Mouse (Mus musculus) 3134 (cell line): ENCODE data around the gene Zfp651.

Source experiments
- DNase-seq: peaks from one replicate; pipeline ENCODE4 v3.0.0-alpha.2; 2011; ENCODE audit warnings: low spot score; ENCODE audit not compliant: insufficient read length; ENCODE audit errors: extremely low read depth

Zfp651 gene

GRCm38 (mm10) chr9:121761787-121762186 lies 2.7 kb downstream of the Zfp651 start:
- DNase-seq = no peak

- no peak for DNase-seq
Observed at GRCm38 (mm10) chr9:121762248-121762647, 3.1 kb downstream of the Zfp651 start.

GRCm38 (mm10) chr9:121762761-121763160 lies 3.6 kb downstream of the Zfp651 start:
- no peak for DNase-seq

DNA sequence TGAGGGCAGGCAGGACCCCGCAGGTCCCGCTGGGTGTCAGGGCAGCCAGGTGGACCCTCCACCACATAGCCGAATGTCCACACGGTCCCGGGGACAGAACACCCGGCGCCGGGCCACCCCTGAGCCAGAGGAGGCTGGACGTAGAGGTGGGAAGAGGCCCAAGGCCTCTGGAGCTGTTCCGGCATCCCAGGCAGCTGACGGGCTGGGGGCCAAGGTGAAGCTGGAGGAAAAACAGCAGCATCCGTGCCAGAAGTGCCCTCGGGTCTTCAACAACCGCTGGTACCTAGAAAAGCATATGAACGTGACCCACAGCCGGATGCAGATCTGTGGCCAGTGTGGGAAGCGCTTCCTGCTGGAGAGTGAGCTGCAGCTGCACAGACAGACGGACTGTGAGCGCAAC lies 4.6 kb downstream of the Zfp651 start:
- DNase-seq = no peak

- DNase-seq = no peak
Observed at GRCm38 (mm10) chr9:121765166-121765855, 6.2 kb downstream of the Zfp651 start.

GRCm38 (mm10) chr9:121772412-121772811 lies 13.3 kb downstream of the Zfp651 start:
- DNase-seq = no peak

- DNase-seq = no peak
Observed at GRCm38 (mm10) chr9:121775951-121776350, 16.8 kb downstream of the Zfp651 start.

GRCm38 (mm10) chr9:121776511-121776910 lies 17.4 kb downstream of the Zfp651 start:
- DNase-seq = no peak

DNA sequence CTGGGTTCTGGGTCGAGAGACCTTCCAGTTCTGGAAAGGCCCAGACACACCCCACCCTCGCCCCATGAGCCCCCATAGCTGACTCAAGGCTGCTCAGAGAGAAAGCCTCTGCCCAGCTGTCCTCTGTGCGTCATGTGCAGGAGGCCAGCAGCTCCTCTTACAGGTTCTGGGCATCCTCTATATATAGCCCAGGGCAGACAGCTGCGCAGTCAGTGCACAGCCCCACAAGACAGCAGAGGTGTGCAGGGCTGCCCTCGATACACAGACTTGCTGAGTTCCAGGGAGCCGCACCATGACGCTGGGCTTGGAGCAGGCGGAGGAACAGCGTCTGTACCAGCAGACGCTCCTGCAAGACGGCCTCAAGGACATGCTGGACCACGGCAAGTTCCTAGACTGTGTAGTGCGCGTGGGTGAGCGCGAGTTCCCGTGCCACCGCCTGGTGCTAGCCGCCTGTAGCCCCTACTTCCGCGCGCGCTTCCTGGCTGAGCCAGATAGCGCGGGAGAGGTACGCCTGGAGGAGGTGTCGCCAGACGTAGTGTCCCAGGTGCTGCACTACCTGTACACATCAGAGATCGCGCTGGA lies 18.4 kb downstream of the Zfp651 start, which contains the start of gene Klhl40:
TSS of gene Klhl40 (plus strand) at position 124 of the 582 bp plus-strand sequence.
- no peak for DNase-seq

DNA sequence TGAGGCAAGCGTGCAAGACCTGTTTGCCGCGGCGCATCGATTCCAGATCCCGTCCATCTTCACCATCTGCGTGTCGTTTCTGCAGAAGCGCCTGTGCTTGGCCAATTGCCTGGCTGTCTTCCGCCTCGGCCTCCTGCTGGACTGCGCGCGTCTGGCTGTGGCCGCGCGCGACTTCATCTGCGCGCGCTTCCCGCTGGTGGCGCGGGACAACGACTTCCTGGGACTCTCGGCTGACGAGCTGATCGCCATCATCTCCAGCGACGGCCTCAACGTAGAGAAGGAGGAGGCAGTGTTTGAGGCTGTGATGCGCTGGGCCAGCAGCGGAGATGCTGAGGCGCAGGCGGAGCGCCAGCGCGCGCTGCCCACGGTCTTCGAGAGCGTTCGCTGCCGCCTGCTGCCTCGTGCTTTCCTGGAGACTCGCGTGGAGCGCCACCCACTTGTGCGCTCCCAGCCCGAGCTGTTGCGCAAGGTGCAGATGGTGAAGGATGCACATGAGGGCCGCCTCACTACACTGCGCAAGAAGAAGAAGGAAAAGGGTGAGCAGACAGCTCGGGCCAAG lies 19.0 kb downstream of the Zfp651 start:
- DNase-seq = no peak

DNA sequence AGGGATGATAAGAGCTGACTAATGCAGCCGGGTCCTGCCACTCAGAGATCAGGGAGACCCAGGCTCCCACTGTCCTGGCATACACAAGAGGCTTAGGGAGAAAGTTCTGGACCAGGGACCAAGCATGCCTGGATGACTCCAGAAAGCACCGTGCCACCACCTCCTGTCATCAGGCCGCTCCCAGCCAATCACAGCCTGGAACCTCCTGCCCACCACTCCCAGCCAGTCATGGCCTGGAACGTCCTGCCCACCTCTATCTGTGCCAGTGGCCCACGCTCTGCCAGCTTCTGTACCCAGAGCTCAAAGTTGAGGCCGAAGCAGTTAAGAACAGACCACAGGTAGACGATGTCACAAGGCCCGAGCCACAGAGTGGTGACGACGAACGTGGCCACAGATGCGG lies 25.7 kb downstream of the Zfp651 start:
- no peak for DNase-seq

DNA sequence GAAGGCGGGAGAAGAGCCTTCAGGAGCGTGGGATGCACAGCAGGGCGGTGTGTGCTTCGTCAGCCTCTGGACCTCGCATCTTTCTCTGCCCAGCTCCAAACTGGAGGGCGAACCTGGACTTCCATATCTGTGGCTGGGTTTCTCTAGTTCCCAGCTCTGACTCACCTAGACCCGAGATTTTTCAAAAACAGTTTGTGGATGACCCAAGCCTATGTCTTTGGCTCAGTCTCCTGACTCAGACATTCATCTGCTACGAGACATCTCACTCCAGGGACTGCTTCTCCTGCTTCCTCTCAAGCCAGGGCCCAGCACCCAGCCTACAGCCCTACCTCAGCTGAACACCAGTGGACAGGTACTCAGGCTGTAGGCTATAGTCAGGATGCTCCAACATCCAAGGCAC lies 26.1 kb downstream of the Zfp651 start:
- DNase-seq = no peak

DNA sequence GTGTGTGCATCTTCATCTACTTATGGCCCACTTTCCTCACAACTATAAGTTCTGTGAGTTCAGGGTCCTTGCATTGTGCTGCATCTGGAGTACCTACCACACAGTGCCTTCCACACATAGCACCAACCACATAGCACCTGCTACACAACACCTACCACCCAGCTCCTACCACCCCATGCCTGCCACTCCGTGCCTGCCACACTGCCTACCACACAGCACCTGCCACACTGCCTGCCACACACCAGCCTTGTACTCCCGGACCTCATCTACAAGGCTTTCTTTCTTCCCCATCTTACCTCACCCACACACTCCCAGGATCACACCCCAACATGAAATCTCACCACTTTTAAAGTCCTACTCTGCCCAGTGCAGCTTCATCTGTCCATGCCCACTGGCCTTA lies 27.2 kb downstream of the Zfp651 start:
- no peak for DNase-seq

DNA sequence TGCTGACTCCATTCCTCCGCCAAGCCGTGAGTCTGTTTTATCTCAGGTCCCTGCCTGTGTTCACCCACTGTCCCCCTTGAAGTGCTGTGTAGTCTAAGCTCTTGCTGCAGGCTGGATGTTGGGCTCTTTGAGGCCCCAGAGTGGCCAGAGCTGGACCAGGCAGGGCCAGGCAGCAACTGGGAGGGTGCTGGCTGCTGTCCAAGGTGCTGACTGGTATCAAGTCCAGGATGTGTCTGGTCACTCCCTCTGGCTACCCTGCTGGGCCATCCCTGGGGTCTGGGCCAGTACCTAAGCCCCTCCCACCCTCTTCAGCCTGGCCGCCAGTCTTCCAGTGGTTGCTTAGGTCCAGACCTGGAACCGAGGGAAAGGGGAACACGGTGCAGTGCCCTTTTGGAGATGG lies 32.1 kb downstream of the Zfp651 start:
- peak; percentile 41 for DNase-seq

DNA sequence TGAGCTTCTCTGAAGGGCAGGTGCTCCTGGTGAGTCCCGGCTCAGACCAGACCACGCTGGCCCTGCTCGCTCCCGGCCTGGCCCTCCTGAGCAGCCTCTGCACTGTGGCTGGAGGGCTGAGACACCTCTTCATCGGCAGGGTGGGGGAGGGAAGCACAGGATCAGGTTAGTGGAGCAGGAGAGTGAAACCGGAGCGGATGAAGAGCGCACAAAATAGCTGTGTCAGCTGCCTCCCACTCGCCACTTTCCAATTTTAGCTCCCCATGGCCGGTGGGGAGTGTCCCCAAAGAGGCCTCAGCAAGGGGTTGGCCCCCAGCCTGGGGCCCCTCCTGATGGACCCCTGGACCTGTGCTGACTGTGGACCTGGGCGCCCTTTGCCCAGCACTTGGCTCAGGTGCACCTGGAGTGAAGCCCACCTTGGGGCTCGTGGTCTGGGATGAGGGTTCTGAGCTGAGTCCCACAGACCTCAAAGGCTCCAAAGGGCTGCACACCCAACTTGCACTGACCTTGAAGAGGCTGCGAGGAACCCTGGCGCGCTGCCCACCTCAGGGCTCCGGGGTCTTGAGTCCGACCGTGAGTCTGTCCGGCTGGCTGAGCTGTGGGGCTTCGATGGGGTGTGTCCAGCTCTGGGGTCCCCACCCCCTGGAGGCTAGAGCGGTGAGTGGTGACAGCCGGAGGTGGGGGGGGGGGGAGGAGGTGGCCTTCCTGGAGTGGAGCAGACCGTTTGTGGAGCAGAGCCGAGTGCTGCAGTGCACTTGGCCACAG lies 32.8 kb downstream of the Zfp651 start, which contains the start of gene Hhatl:
TSS of gene Hhatl (minus strand) at position 751 of the 765 bp plus-strand sequence.
- DNase-seq = no peak

- DNase-seq = no peak
Observed at GRCm38 (mm10) chr9:121794972-121795539, 35.9 kb downstream of the Zfp651 start.

DNA sequence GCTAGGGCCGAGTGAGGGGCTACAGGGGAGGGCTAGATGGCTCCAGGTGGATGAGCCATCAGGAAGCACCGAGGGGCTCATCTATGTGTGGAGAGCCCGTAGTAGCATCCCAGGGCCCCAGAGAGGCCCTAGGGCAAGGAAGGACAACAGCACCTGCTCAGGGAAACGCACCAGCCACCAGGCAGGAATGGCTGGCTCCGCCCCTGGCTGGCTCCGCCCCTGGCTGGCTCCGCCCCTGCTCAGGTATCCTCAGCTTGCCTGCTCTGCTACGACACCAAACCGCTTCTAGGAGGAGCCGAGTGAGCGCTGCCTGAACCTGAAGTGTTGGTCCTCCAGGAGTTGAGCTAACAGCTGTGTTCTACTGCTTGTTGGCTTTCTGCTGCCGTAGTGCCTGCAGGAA lies 38.6 kb downstream of the Zfp651 start:
- no peak for DNase-seq

- DNase-seq = no peak
Observed at GRCm38 (mm10) chr9:121798887-121799520, 39.9 kb downstream of the Zfp651 start.

- DNase-seq = no peak
Observed at GRCm38 (mm10) chr9:121802747-121803146, 43.6 kb downstream of the Zfp651 start.

DNA sequence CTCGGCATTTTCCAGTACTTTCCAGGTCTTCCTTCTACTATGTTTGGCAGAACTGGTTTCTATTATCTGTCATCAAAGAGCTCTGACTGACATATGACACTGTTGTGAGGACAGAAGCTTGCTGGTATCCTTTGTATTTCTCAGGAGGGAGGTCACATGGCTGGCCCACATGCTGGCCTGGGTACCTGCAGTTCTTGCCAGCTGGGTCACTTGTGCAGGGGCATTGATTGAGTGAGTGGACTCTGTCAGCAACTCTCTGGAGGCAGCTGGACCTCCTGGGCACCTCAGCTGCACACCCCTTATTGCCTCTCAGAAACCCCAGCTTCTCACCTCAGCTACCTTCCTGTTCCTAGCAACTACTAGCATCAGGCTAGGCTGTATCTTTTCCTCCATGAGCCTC lies 48.4 kb downstream of the Zfp651 start:
- no peak for DNase-seq

- no peak for DNase-seq
Observed at GRCm38 (mm10) chr9:121807947-121808346, 48.8 kb downstream of the Zfp651 start.
